Mouse (Mus musculus) adipocyte (in vitro differentiated cells): ENCODE data around the gene Mindy3.
A peak's percentile ranks its signal among the peaks of the same experiment; 100 is the strongest.

ENCODE experiments used
- DNase-seq: peaks from one replicate; pipeline ENCODE4 v3.0.0-alpha.2; 2016; ENCODE audit warnings: low spot score

Gene Mindy3

GRCm38 (mm10) chr2:12371401-12371800 is 47.9 kb downstream of the Mindy3 start:
- no peak for DNase-seq

- DNase-seq: no peak
Observed at GRCm38 (mm10) chr2:12368451-12368850, 50.8 kb downstream of the Mindy3 start.

GRCm38 (mm10) chr2:12368016-12368415 is 51.3 kb downstream of the Mindy3 start:
- DNase-seq: no peak

- no peak for DNase-seq
Observed at GRCm38 (mm10) chr2:12361310-12361709, 58.0 kb downstream of the Mindy3 start.

- no peak for DNase-seq
Observed at GRCm38 (mm10) chr2:12354837-12355236, 64.4 kb downstream of the Mindy3 start.

- no peak for DNase-seq
Observed at GRCm38 (mm10) chr2:12348914-12349313, 70.4 kb downstream of the Mindy3 start.

GRCm38 (mm10) chr2:12331962-12332361 is 87.3 kb downstream of the Mindy3 start:
- DNase-seq: no peak

GRCm38 (mm10) chr2:12329620-12330019 is 89.7 kb downstream of the Mindy3 start:
- DNase-seq: no peak

- DNase-seq: no peak
Observed at GRCm38 (mm10) chr2:12329068-12329407, 90.2 kb downstream of the Mindy3 start.

GRCm38 (mm10) chr2:12328355-12329067 is 90.8 kb downstream of the Mindy3 start:
- DNase-seq: no peak

- DNase-seq: no peak
Observed at GRCm38 (mm10) chr2:12327691-12328354, 91.4 kb downstream of the Mindy3 start.

- no peak for DNase-seq
Observed at GRCm38 (mm10) chr2:12327216-12327615, 92.1 kb downstream of the Mindy3 start.

- DNase-seq: no peak
Observed at GRCm38 (mm10) chr2:12325868-12326267, 93.4 kb downstream of the Mindy3 start.

GRCm38 (mm10) chr2:12325417-12325816 is 93.9 kb downstream of the Mindy3 start:
- DNase-seq: peak; percentile 79

- no peak for DNase-seq
Observed at GRCm38 (mm10) chr2:12320914-12321313, 98.4 kb downstream of the Mindy3 start.

GRCm38 (mm10) chr2:12318715-12319114 is 100.6 kb downstream of the Mindy3 start:
- peak; percentile 12 for DNase-seq

GRCm38 (mm10) chr2:12318036-12318435 is 101.2 kb downstream of the Mindy3 start:
- peak; percentile 45 for DNase-seq

- peak; percentile 68 for DNase-seq
Observed at GRCm38 (mm10) chr2:12317343-12317742, 101.9 kb downstream of the Mindy3 start.

GRCm38 (mm10) chr2:12316361-12316760 is 102.9 kb downstream of the Mindy3 start:
- peak; percentile 39 for DNase-seq

- no peak for DNase-seq
Observed at GRCm38 (mm10) chr2:12314028-12314427, 105.2 kb downstream of the Mindy3 start.

- DNase-seq: no peak
Observed at GRCm38 (mm10) chr2:12308466-12308865, 110.8 kb downstream of the Mindy3 start.

- peak; percentile 72 for DNase-seq
Observed at GRCm38 (mm10) chr2:12307311-12307710, 112.0 kb downstream of the Mindy3 start.

- DNase-seq: no peak
Observed at GRCm38 (mm10) chr2:12305064-12305650, 114.1 kb downstream of the Mindy3 start.
